Mouse (Mus musculus) left cerebral cortex, postnatal 10 days (tissue): ENCODE measurements around the gene Wap. TPM values are rescaled to one million over a fixed set of nuclear protein-coding genes. Genes with fewer than 3 reads are reported as not detected.

Experiments used
- DNase-seq, 2 experiments: peaks; one replicate each; pipeline ENCODE4 v3.0.0; 2021 to 2022; ENCODE audit warnings: low spot score in 2 of 2, mixed read lengths in 1 of 2; ENCODE audit errors: extremely low spot score in 1 of 2
- intact Hi-C: fragments of 180-260 bp; cut with DNase I; formaldehyde crosslinking; loops from one replicate; pipeline ENCODE4 v1.15.1; 2025
- total RNA-seq, 2 experiments: library from RNA; stranded (reverse); gene quantifications; 2 replicates each; pipeline ENCODE4 v1.2.3; 2021

Wap gene
- total RNA-seq, 2 experiments from 2014 or later, result not detected

DNA sequence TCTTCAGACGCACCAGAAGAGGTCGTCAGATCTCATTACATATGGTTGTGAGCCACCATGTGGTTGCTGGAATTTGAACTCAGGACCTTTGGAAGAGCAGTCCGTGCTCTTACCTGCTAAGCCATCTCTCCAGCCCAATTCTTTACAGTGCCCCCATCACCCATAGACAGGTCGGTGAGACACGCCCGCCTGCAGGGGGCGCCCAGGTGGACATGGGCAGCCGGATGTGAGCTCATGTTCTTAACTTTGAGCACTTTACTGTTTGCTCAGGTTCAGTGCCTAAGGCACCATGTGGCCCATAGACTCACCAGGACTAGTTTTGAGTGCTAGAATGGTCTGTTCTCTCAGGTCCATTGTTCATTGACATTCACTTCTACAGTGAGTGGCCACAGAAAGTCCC, 2.3 kb downstream of the Wap start:
- no peak for DNase-seq
- intact Hi-C loops, result no loop called here

DNA sequence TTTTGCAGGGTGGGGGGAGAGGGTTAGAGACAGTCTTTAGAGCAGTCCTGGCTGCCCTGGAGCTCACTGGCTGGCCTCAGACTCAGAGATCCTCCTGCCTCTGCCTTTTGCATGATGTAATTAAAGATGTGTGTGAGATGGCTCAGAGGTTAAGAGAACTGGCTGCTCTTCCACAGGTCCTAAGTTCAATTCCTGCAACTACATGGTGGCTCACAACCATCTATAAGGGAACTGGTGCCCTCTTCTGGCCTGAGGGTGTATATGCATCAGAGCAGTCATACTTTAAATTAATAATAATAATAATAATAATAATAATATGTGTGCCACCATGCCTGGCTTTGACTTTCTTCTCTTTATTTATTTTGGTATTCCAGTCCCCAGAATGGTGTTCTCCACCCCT, 8.8 kb downstream of the Wap start:
- intact Hi-C loops, result no loop called here
- no peak for DNase-seq

DNA sequence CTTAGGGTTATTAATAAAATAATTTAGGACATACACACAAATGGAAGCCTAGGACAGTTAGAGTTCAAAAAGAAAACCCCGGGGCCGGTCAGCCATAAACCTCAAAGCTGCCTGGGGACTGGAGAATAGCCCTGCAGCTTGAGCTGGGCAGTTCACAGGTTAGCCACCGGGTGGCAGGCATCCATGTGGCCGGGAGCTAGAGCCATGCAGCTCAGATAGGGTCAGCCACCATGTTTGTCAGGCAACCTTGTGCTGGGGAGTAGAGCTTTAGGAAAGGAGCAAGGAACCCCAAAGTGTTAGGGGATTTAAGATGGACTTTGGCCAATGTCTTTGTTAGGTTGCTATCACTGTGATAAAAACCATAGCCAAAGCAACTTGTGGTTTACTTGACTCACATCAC, 9.9 kb downstream of the Wap start:
- DNase-seq, result peak in 1 of 2 experiments; percentile 66
- intact Hi-C loops, result no loop called here

DNA sequence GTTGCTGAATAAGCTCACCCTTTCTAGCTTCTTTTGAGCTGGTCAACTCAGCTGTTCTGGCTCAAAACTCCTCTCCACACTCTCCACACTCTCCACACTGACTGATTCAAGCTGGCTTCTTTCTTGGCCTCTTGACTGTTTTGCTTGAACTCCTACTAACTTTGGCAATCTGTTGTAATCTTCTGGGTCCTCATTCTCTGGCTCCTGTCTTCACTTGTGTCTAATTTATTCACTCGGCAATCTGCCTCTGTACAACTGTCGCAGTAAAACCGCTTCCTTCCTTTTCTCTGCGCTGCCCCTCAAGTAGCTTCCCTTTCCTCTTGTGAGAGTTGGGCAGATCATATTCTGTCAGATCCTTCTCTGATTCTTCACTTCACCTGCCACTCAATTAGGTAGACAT, 10.7 kb downstream of the Wap start:
- intact Hi-C loops, result no loop called here
- DNase-seq, result no peak

DNA sequence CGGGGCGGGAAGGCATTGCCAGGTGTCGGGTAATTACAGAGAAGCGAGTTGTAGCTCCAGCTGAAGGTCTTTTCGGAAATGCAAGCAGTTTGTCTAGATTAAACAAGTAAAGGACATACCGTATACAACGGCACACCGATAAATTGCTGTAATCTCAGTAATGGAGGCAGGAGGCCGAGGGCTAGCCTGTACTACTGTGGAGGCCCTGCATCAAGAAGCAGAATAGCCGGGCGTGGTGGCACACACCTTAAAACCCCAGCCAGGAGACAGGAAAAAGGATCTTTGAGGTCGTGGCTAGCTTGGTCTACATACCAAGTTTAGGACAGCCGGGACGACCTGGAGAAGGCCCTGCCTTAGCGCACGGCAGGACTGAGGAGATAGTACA, 12.1 kb downstream of the Wap start:
- intact Hi-C loops, result no loop called here
- DNase-seq, result no peak

DNA sequence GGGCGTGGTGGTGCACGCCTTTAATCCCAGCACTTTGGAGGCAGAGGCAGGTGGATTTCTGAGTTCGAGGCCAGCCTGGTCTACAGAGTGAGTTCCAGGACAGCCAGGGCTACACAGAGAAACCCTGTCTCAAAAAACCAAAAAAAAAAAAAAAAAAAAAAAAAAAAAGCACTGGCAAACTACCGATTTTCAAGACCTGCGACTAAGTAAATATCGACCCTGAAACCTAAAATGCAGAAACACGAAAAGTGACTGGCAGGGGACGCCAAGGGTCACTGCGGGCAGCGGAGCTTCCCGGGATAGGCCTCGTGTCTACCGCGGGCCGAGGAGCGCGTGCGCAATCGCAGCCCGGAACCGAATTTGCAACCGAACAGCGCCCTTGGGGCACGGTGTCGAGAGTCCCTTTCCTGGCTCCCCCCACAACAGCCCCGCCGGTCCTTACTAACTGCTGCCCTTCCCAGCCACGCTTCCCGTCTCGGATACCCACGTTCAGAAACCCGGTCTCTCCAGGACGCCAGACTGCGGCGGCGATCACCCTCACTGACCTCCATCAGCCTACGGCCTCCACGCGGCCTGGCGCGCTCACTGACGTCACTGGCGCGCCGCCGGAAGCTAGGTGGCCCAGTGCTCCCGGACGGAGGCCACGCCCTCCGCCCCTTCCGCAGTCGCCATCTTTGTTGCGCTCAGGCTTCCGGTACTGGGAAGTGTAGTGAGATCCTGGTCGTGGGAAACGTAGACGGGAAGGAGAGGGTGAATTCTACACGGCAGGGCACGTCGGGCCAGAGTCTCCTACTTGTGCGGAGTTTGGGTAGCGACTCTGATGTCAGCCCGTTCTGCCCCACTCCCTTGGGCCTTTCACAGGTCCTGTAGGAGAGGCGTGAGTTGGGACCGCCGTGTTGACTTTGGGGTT, 12.7 kb downstream of the Wap start, which contains the start of gene Tbrg4:
TSS of gene Tbrg4 (minus strand) at position 590 of the 910 bp plus-strand sequence.
- intact Hi-C loops, result no loop called here
- DNase-seq, result peak; percentile 89 to 96

DNA sequence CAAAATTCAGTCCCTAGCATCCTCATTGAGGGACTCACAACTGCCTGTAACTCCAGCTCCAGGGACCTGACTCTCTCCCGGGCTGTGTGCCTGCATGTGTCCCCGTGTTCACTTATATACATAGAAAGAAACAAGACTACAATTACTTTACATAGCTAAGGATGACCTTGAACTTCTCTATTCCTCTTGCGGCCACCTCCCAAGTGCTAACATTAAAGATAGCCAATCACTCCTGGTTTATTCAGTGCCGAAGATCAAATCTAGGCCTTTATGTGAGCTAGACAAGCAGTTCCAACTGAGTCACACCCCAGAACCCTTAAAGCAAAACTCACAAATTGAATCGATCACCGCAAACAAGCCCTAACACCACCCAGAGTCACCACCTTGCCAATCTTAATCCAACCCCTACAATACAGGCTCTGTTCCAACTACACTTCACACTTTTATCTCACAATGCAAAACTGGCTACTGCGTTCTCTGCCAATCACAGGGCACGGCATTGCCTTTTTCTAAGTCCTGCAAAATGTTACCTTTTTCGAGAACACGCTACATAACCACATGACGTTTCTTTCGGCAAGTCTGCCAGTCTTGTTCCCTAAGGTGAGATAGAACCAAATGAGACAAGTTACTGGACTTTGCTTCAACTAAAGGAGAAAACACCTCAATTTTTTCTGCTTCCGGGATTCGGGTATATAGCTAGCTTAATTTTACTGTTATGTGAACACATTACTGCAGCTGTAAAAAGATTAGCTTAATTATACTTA, 13.6 kb downstream of the Wap start:
- intact Hi-C loops, result no loop called here
- no peak for DNase-seq

DNA sequence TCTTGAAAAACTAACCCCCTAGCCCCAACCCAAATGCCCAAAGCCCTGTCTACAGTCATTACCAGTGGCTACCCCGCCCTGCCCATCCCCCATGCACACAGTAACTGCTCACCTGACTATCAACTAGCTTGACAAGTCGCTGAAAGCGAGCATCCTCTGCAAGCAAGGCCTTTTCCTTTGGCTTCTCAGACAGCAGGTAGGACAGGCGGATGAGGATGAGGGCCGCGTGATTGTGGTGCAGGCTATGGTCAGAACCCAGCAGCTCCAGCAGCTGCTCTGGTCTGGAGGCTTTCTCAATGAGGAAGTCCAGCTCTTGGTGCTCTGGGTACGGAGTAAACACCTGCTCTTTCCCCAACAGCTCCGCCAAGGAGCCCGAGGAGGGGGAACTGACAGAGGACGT, 14.7 kb downstream of the Wap start:
- intact Hi-C loops, result no loop called here
- no peak for DNase-seq

DNA sequence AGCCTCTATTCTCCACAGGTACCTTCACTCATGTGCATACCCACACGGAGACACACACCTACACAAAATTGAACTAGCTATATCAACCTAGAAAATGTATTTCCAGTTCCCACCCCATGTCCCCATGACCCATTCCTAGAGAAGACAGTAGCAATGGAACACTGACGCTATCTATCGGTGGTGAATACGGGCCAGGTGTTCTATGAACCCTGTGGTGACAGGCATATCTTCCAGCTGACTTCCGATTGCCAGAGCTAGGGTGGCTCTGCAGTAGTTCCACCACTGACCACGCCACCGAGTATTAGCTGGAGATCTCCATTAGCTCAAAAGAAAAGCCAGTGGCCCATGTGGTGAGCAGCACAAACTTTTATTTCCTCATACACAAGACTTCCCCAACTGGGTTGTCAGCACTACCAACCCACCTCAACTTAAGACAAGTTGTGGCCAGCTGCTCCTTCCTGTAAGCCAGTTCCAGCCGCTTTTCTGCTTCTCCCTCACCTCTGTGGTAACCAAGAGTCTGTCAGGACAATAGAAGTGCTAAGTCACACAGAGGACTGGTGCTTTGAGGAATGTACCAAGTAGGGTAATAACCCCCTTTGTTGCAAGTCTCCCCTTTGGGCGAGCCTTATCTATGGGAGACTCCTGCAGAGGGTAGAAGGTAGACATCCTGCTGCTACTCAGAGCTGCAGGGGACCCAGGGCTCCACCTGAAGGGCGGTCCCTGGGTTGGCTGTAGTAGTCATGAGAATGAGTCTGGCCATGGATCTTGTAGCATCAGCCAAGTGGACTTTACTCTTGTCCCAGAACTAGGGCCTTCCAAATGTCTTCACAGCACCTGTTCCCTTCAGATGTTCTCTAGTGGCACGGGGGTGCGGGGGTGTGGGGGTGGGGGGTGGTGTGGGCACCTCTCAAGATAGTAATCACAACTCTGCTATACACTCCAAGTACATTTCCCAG, 22.9 kb downstream of the Wap start:
- intact Hi-C loops, result no loop called here
- DNase-seq, result no peak

DNA sequence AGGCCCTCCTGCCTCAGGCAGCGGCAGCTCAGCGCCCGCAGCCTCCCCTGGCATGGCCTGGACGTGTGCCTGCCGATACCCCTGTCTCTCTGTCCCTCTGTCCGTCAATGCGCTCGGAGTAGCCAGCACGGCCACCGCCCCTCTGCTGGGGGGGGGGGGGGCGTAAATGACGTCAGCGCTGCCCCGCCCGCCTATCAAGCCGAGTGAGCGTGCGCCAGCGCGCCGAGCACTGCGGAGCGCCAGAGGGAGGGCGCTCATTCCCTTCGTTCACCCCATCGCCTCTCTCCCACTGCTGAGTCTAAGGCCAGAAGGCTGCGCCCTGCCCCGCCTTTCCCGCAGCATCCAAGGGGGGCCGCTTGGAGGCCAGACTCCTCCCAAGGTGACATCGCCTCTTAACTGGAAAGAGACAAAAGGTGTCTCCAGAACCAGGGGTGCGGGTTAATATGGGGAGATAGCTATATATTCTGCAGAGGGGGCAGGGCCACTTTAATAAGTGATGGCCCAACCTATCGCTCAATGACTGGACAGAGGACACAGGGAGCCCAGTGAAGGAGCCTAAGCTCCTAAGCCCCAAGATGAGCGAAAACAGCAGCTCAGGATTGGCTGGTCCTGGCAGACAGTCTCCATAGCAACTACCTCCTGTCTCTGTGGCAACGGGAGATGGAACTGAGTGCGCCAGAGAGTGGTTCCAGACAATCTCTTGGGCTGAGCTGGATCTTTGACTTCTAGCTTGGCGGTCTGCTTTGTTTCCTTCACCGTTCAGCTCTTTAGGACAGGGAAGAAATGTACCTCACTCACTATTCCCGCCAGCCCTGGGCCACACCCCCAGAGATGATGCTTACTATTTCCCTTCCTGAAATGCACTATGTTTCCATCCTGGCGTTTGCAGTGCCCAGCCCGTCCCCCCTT, 32.7 kb downstream of the Wap start, which contains the start of gene Nacad:
TSS of gene Nacad (minus strand) at position 563 of the 909 bp plus-strand sequence.
- DNase-seq, result peak; percentile 79 to 83
- intact Hi-C loops, result no loop called here

DNA sequence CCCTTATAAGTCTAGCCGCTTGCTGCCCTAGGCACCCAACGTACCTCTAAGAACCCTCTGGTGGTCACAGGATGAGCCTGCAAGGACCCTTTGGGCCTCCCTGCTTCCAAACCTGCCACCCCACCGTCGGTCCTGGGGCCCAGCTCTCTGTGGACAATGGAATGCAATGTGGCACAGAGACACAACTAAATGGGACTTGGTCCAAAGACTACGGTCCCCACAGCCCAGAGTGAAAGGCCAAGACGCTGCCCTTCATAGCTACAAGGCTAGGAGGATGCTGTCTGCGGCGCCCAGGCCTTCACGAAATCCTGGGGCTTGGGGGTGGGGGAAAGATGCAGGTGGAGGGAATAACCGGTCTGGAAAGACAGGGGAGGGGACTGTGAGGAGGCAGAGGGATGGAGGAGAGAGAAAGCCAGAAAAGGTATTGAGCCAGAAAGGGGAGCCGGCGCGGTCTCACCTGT, 33.4 kb downstream of the Wap start:
- peak; percentile 27 to 42 for DNase-seq
- intact Hi-C loops, result no loop called here

DNA sequence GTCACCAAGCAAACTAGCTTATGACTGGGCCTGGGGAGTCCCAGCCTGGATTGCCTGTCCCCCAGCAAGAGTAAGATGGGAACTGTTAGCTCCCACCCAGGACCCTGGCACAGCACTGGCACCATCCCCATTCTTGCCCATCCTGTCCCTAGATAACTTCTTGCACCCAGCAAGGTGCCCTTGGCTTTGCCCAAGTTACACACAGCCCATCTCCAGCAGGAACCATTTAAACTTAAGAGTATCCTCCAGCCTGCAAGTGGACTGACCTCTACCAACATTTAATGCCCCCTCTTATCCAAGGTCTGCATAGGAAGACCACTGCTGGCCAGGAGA, 33.9 kb downstream of the Wap start:
- no peak for DNase-seq
- intact Hi-C loops, result no loop called here

DNA sequence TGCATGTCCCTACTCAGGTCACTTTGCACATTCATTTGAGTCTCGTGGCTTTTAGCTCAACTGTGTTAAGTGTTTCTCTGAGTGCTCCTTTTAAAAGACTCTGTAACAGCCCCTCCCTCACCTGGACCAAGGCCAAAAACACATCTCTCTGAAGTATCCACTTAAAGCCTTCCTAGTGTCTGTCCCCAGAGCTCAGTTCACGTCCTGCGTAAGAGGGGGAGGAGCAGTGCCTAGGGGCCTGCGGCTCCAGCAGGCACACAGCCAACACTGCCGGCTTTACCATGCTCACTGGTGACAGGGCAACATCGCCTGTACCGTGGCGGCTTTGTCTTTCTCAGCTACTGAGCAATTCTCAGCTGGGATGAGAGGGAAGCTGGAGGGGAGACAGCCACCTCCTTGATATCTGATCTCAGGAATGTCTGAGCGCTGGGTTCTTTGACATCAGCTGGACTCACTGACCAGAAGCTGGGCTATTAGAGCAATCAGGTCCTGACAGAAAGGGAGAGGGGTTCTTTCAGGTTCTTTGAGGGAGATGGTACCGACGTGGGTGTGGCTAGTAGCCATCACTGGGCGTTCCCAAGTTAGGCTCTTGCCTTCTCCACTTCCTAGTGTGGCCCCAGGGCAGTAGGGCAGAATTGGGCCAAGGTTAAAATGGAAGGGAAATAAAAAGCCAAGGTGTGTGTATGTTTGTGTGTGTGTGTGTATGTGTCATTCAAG, 34.4 kb downstream of the Wap start:
- intact Hi-C loops, result no loop called here
- DNase-seq, result peak; percentile 68 to 83

DNA sequence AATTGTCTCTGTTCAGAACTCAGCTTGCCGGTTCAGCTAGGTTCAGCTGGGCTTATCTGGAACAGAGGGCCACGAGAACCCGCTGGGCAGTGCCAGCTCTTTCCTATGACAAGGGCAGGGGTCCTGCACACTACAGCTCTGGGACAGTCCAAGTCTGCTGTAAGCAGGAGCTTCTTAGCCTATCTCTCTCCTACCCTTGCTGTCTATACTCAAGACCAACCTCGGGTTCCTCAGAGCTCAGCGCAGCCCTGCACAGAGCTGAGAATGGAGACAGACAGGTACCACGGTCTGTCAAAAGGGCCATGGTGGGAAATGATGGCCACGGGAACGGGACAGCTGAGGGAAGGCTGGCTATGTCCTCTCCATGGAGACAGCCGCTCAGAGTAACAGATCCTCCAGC, 35.2 kb downstream of the Wap start:
- no peak for DNase-seq
- intact Hi-C loops, result no loop called here

DNA sequence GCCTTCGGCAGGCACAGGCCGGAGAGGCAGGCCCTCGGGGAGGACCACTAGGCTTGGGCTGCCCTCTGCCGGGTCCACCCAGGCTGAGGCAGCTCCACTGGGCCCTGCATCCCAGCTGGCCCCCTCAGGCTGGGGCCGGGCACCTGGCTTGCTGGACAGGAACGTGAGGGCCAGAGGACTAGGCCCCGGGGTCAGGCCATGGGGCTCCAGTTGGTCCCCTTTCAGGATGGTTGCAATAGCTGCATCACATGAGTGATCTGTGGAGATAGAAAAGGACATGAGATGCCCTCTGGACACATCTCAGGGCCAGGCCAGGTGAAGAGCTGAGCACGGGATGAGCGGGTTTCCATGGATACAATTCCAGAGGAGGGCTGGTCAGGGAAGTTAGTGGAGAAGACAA, 35.8 kb downstream of the Wap start:
- intact Hi-C loops, result no loop called here
- DNase-seq, result no peak

DNA sequence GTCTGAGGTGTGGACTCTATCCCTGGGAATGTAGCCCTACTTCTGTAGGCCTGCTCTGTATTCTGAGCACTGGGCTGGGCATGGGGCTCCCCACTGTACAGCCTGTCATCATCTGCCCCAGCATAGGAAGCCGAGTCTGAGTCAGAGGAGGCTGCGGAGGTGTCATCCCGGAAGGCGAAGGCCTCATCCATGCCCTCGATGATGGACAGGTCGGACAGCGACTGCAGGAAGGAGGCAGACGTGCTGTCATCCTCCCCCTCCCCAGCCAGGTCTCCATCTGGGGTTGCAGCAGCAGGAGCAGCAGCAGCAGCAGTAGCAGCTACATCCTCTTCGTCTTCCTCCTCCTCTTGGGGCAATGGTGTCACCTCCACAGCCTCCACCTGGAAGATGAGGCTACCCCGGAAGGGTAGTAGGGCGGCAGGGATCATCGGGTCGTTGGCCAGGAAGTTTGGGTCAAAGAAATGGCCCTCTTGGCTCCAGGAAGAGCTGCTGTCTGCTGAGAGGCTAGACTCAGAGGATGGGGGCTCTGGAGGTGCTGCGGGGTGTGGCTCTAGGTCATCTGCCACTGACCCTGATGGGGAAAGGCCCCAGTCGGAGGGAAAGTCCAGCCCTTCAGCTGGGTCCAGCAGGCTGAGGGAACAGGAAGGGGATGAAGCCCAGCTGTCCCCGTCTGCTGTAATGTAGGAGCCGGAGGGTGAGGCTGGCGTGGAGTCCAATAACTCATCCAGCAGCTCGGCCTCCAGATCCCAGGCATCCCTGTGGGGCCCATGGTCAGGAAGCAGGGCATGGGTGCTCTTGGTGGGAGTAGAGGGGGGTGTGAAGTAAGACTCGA, 36.6 kb downstream of the Wap start:
- peak in 1 of 2 experiments; percentile 31 for DNase-seq
- intact Hi-C loops, result no loop called here
